Mouse (Mus musculus) heart, postnatal 0 days (tissue): ENCODE measurements around the gene Rrbp1. TPM values are rescaled to one million over a fixed set of nuclear protein-coding genes. Genes with fewer than 3 reads are reported as not detected.
A peak's percentile ranks its signal among the peaks of the same experiment; 100 is the strongest.

Source experiments
- ATAC-seq: fragments of 200-750 bp; cut with Nextera tagmentation; 2 replicates; pipeline ENCODE4 v1.8.0; 2017; ENCODE audit warnings: low read depth, moderate number of reproducible peaks, moderate library complexity; ENCODE audit not compliant: insufficient read depth
- DNase-seq: peaks from one replicate; pipeline ENCODE4 v3.0.0-alpha.2; 2016; ENCODE audit warnings: low spot score
- H3K27ac ChIP-seq: fragments of 300-500 bp; sonication (generic); 2 replicates; pipeline ENCODE4 v1.5.1; 2014; ENCODE audit warnings: low read depth, mild to moderate bottlenecking
- H3K27me3 ChIP-seq: fragments of 300-500 bp; sonication (generic); 2 replicates; pipeline ENCODE4 v1.6.1; 2014; ENCODE audit warnings: low read length, mixed read lengths; ENCODE audit not compliant: control insufficient read depth, insufficient read depth
- H3K36me3 ChIP-seq: fragments of 300-500 bp; sonication (generic); replicated peaks from 2 replicates; pipeline ENCODE4 v1.6.1; 2014; ENCODE audit warnings: low read length, mixed read lengths; ENCODE audit not compliant: control insufficient read depth, insufficient read depth
- H3K4me1 ChIP-seq: fragments of 300-500 bp; sonication (generic); 2 replicates; pipeline ENCODE4 v1.6.1; 2014; ENCODE audit warnings: antibody characterized with exemption; ENCODE audit not compliant: control insufficient read depth, insufficient read depth
- H3K4me2 ChIP-seq: fragments of 300-500 bp; sonication (generic); 2 replicates; pipeline ENCODE4 v1.6.1; 2014; ENCODE audit warnings: low read depth, mild to moderate bottlenecking, low read length, moderate library complexity
- H3K4me3 ChIP-seq: fragments of 300-500 bp; sonication (generic); 2 replicates; pipeline ENCODE4 v1.5.1; 2014; ENCODE audit warnings: low read depth, low read length
- H3K9ac ChIP-seq: fragments of 300-500 bp; sonication (generic); replicated peaks from 2 replicates; pipeline ENCODE4 v1.6.1; 2014; ENCODE audit warnings: low read depth, low read length, mixed read lengths
- H3K9me3 ChIP-seq: fragments of 300-500 bp; sonication (generic); replicated peaks from 2 replicates; pipeline ENCODE4 v1.6.1; 2016; ENCODE audit warnings: low read length; ENCODE audit not compliant: control insufficient read depth
- CTCF ChIP-seq: IDR thresholded peaks from 2 replicates; pipeline ENCODE4 v1.5.1; 2016; ENCODE audit warnings: antibody characterized with exemption, control low read depth, low read depth
- EP300 ChIP-seq: IDR thresholded peaks from 2 replicates; pipeline ENCODE4 v1.6.1; 2016; ENCODE audit warnings: antibody characterized with exemption, low read depth
- WGBS: fragments of 180-500 bp; shearing (Covaris S2); extraction: QIAGEN DNeasy Blood & Tissue Kit; methylation state at CpG from one replicate; pipeline ENCODE4 v1.1.7; 2014; 5-methylcytosine and 5-hydroxymethylcytosine counted together
- polyA plus RNA-seq: library from polyadenylated mRNA; unstranded; fragments of >200 nt; fragmentation: Nextera tagmentation; extraction: Ambion mirVana; gene quantifications from 2 replicates; pipeline ENCODE4 v1.2.1, GENCODE M21; 2015
- total RNA-seq: library from RNA; depleted of rRNA; stranded (reverse); fragments of >200 nt; gene quantifications from 2 replicates; pipeline ENCODE4 v1.2.3, GENCODE M21; 2014; ENCODE audit warnings: low replicate concordance

The Rrbp1 gene
- total and polyA plus RNA-seq, 2 experiments from 2014 or later, result 49.3 to 53.0 TPM

DNA sequence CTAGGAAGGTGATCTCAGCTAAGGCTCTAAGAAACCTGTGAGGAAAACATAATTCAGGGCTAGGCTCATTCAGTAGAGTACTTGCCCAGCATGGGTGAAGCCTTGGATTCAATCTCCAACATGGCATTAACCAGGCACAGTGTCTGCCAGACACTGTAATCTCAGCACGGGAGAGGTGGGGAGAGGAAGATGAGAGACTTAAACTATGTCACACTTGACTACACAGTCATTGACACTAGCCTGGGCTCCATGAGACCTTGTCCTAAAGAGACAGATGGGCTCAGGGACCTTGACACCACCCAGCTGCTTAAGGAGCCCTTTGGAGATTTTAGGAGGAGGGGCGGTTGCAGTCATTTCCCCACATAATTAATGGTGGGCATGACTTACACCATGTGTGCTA is 73.2 kb downstream of the Rrbp1 start:
- TF ChIP-seq CTCF, result no peak
- TF ChIP-seq EP300, result no peak
- ATAC-seq (no peak), DNase-seq (no peak)
- Histone ChIP-seq H3K4me1 (0 out of 2 replicates have a peak, but pooled peaks cover 4% of the 10 kb centered on the region), H3K9me3 (no peaks in the 10 kb centered on the region), H3K27me3 (no peaks in the 10 kb centered on the region), H3K9ac (no peak overlapping the region), H3K4me2 (no peak overlapping the region), H3K36me3 (peaks cover 45% of the 10 kb centered on the region), H3K27ac (no peak overlapping the region), H3K4me3 (no peak overlapping the region)
- 60% methylated on average over 2 of the region's 2 CpGs for WGBS

- Histone ChIP-seq H3K27ac (no peak overlapping the region), H3K4me2 (no peak overlapping the region), H3K4me3 (no peak overlapping the region), H3K36me3 (peaks cover 14% of the 10 kb centered on the region), H3K9ac (no peak overlapping the region), H3K9me3 (no peaks in the 10 kb centered on the region), H3K27me3 (no peaks in the 10 kb centered on the region), H3K4me1 (peaks cover 9% of the 10 kb centered on the region)
- DNase-seq (no peak), ATAC-seq (no peak)
- WGBS, result 78% methylated on average over 8 of the region's 8 CpGs
- no peak for TF ChIP-seq CTCF
- TF ChIP-seq EP300, result no peak
These were observed 76.6 kb downstream of the Rrbp1 start for GRCm38 (mm10) chr2:143934439-143934838.

DNA sequence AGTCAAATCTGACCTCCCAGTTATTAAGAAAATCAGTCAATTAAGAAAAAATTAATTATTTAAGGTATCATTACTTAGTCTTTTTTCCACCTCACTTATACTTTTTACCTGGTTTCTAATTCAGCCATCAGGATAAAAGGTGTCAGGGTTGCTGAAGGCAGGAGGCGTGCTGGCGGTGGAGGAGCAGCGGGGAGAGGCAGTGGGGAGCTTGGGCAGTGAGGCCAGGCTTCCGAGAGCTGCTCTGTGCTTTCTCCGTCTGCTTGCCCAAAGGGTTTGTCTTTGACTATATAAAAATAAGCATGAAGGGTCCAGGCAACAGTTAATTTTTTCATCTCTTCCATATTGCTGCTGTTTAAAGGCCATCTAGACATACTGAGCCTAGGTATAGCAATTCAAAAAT is 77.5 kb downstream of the Rrbp1 start:
- H3K9me3 ChIP-seq, result no peaks in the 10 kb centered on the region
- peaks cover 9% of the 10 kb centered on the region for H3K4me1 ChIP-seq
- no peak overlapping the region for H3K27ac ChIP-seq
- H3K27me3 ChIP-seq, result no peaks in the 10 kb centered on the region
- no peak overlapping the region for H3K4me2 ChIP-seq
- H3K9ac ChIP-seq, result no peak overlapping the region
- no peak for ATAC-seq
- H3K36me3 ChIP-seq, result peaks cover 5% of the 10 kb centered on the region; the same call in 1 of the 2 replicates
- H3K4me3 ChIP-seq, result no peak overlapping the region
- 82% methylated on average over 5 of the region's 5 CpGs for WGBS
- DNase-seq, result no peak
- no peak for TF ChIP-seq EP300
- no peak for TF ChIP-seq CTCF

- Histone ChIP-seq H3K36me3 (no peaks in the 10 kb centered on the region), H3K4me2 (0 out of 2 replicates have a peak overlapping the region, but pooled peaks have one; percentile 6), H3K27ac (peak overlapping the region; percentile 48; the same call in 1 of the 2 replicates), H3K4me3 (no peak overlapping the region), H3K27me3 (no peaks in the 10 kb centered on the region), H3K4me1 (peaks cover 9% of the 10 kb centered on the region), H3K9me3 (no peaks in the 10 kb centered on the region), H3K9ac (no peak overlapping the region)
- ATAC-seq (no peak), DNase-seq (no peak)
- no peak for TF ChIP-seq EP300
- TF ChIP-seq CTCF, result no peak
- WGBS, result 51% methylated on average over 12 of the region's 12 CpGs
These were observed 78.7 kb downstream of the Rrbp1 start for GRCm38 (mm10) chr2:143932340-143932873.

GRCm38 (mm10) chr2:143929607-143930311 is 81.3 kb downstream of the Rrbp1 start:
- Histone ChIP-seq H3K27ac (no peak overlapping the region), H3K9ac (no peak overlapping the region), H3K27me3 (no peaks in the 10 kb centered on the region), H3K36me3 (no peaks in the 10 kb centered on the region), H3K4me1 (peaks cover 8% of the 10 kb centered on the region), H3K4me2 (no peak overlapping the region), H3K4me3 (no peak overlapping the region), H3K9me3 (no peaks in the 10 kb centered on the region)
- no peak for DNase-seq
- no peak for TF ChIP-seq EP300
- TF ChIP-seq CTCF, result no peak
- WGBS, result 45% methylated on average over 3 of the region's 3 CpGs
- no peak for ATAC-seq

DNA sequence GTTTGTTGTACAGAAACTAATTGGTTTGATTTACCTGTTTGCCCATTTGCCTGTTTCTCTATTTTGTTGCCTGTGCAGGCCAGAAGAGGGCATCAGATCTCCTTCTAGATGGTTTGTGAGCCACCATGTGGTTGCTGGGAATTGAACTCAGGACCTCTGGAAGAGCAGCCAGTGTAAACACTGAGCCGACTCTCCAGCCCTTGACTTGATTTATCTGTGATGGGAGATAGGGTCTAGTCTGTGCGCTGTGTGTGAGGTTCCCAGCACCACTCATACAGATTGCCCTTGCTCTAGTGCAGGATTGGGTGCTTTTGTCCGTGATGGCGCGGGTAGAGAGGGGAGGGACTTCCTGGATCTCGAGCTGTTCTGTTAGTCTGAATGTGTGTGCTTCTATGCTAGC is 85.2 kb downstream of the Rrbp1 start:
- Histone ChIP-seq H3K9me3 (no peaks in the 10 kb centered on the region), H3K4me3 (no peak overlapping the region), H3K4me2 (no peak overlapping the region), H3K27me3 (no peaks in the 10 kb centered on the region), H3K36me3 (no peaks in the 10 kb centered on the region), H3K27ac (no peak overlapping the region), H3K4me1 (peaks cover 22% of the 10 kb centered on the region), H3K9ac (no peak overlapping the region)
- 86% methylated on average over 6 of the region's 6 CpGs for WGBS
- DNase-seq, result no peak
- ATAC-seq, result no peak
- TF ChIP-seq EP300, result no peak
- no peak for TF ChIP-seq CTCF
